Mouse (Mus musculus) midbrain, postnatal 0 days (tissue): Measurements from ENCODE around the gene Spaca9. TPM values are rescaled to one million over a fixed set of nuclear protein-coding genes. Genes with fewer than 3 reads are reported as not detected.

ENCODE experiments used
- ATAC-seq: fragments of 200-750 bp; cut with Nextera tagmentation; 2 replicates; pipeline ENCODE4 v1.8.0; 2017; ENCODE audit warnings: moderate number of reproducible peaks, mild to moderate bottlenecking, moderate TSS enrichment, moderate library complexity; ENCODE audit not compliant: low FRiP score
- DNase-seq: peaks from one replicate; pipeline ENCODE4 v3.0.0-alpha.2; 2015; ENCODE audit warnings: low spot score
- H3K27ac ChIP-seq: fragments of 300-500 bp; sonication (generic); 2 replicates; pipeline ENCODE4 v1.5.1; 2014; ENCODE audit warnings: low read depth, mild to moderate bottlenecking, low read length, mixed read lengths
- H3K27me3 ChIP-seq: fragments of 300-500 bp; sonication (generic); 2 replicates; pipeline ENCODE4 v1.6.1; 2014; ENCODE audit warnings: low read length, control low read depth, mixed read lengths; ENCODE audit not compliant: insufficient read depth
- H3K36me3 ChIP-seq: fragments of 300-500 bp; sonication (generic); 2 replicates; pipeline ENCODE4 v1.6.1; 2014; ENCODE audit warnings: low read length, control low read depth, mixed read lengths; ENCODE audit not compliant: insufficient read depth
- H3K4me1 ChIP-seq: fragments of 300-500 bp; sonication (generic); 2 replicates; pipeline ENCODE4 v1.6.1; 2014; ENCODE audit warnings: mild to moderate bottlenecking, control low read depth, antibody characterized with exemption, low read length, mixed read lengths; ENCODE audit not compliant: insufficient read depth
- H3K4me2 ChIP-seq: fragments of 300-500 bp; sonication (generic); 2 replicates; pipeline ENCODE4 v1.6.1; 2014; ENCODE audit warnings: low read depth, mild to moderate bottlenecking, low read length, mixed read lengths; ENCODE audit not compliant: poor library complexity, severe bottlenecking
- H3K4me3 ChIP-seq: fragments of 300-500 bp; sonication (generic); 2 replicates; pipeline ENCODE4 v1.5.1; 2014; ENCODE audit warnings: low read depth, mild to moderate bottlenecking, low read length, moderate library complexity
- H3K9ac ChIP-seq: fragments of 300-500 bp; sonication (generic); replicated peaks from 2 replicates; pipeline ENCODE4 v1.6.1; 2014; ENCODE audit warnings: mild to moderate bottlenecking, low read length, moderate library complexity, mixed read lengths; ENCODE audit not compliant: poor library complexity, severe bottlenecking
- H3K9me3 ChIP-seq: fragments of 300-500 bp; sonication (generic); 2 replicates; pipeline ENCODE4 v1.6.1; 2016; ENCODE audit warnings: low read length, control low read depth
- CTCF ChIP-seq: IDR thresholded peaks from 2 replicates; pipeline ENCODE4 v1.5.1; 2016; ENCODE audit warnings: antibody characterized with exemption, mild to moderate bottlenecking
- WGBS: fragments of 180-500 bp; shearing (Covaris S2); extraction: QIAGEN DNeasy Blood & Tissue Kit; methylation state at CpG from one replicate; pipeline ENCODE4 v1.1.7; 2014; 5-methylcytosine and 5-hydroxymethylcytosine counted together
- polyA plus RNA-seq: library from polyadenylated mRNA; unstranded; fragments of >200 nt; fragmentation: Nextera tagmentation; extraction: Ambion mirVana; gene quantifications from 2 replicates; pipeline ENCODE4 v1.2.1, GENCODE M21; 2015
- total RNA-seq: library from RNA; depleted of rRNA; stranded (reverse); fragments of >200 nt; gene quantifications from 2 replicates; pipeline ENCODE4 v1.2.3, GENCODE M21; 2014

Spaca9 gene
- total and polyA plus RNA-seq, 2 experiments from 2014 or later = 2.7 TPM; not detected in 1

DNA sequence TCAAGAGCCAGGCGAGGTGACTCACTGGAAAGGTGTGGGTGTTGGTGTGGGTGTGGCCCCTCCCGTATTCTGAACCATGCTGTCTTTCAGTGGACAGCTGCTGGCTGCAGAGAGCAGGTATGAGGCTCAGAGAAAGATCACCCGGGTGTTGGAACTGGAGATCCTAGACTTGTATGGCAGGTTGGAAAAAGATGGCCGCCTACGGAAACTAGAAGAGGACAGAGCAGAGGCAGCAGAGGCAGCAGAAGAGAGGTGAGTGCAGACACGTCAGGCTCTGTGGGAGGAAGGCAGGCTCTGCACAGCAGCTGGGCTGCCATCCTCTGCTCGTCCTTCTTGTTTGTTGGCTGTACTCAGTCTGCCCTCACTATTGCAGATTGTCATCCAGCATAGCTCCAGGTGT lies 13.6 kb downstream of the Spaca9 start:
- Histone ChIP-seq H3K27me3 (no peaks in the 10 kb centered on the region), H3K9me3 (no peaks in the 10 kb centered on the region), H3K27ac (no peak overlapping the region), H3K4me3 (no peak overlapping the region), H3K4me2 (no peak overlapping the region), H3K4me1 (no peaks in the 10 kb centered on the region), H3K9ac (no peak overlapping the region), H3K36me3 (peaks cover 76% of the 10 kb centered on the region)
- WGBS = 91% methylated on average over 7 of the region's 7 CpGs
- ATAC-seq (no peak), DNase-seq (no peak)
- no peak for TF ChIP-seq CTCF

DNA sequence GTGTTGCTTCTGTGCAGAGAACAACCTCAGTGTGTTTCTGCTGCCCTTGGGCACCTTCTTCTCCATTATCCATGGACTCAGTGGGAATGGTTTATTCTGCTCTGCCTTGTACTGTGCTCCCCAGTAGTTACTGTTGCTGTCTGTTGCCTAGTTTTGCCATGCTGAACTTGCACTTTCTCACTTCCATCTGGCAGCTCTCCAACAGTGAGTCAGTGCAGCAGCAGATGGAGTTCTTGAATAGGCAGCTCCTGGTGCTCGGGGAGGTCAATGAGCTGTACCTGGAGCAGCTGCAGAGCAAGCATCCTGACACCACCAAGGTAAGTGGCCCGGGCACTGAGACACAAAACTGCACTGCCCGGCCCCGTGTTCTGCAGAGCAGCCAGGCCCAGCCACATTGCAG lies 17.8 kb downstream of the Spaca9 start:
- H3K27ac ChIP-seq = no peak overlapping the region
- H3K27me3 ChIP-seq = no peaks in the 10 kb centered on the region
- peaks cover 82% of the 10 kb centered on the region for H3K36me3 ChIP-seq
- H3K4me2 ChIP-seq = no peak overlapping the region
- H3K9ac ChIP-seq = no peak overlapping the region
- peak; percentile 47 for DNase-seq
- no peak for TF ChIP-seq CTCF
- 90% methylated on average over 4 of the region's 4 CpGs for WGBS
- no peaks in the 10 kb centered on the region for H3K9me3 ChIP-seq
- no peak overlapping the region for H3K4me3 ChIP-seq
- no peak for ATAC-seq
- H3K4me1 ChIP-seq = no peaks in the 10 kb centered on the region

DNA sequence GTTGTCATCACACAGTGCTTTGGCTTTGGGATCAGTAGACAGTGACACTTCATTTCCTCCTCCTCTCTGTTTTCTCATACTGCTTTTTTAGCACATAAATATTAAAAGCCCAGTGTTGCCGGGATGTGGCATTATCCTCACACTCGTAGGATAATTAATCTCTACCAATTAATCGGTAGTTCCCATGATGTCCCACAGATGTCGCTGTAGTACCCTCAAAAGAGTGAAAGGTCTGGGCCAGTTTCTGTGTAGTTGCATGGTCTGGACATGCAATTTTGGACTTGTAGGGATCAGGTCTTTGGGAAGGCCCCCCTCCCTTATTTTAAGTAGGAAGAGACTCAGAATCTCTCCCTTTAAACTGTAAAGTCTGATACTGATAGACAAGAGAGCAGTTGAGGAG lies 18.8 kb downstream of the Spaca9 start:
- peaks cover 82% of the 10 kb centered on the region for H3K36me3 ChIP-seq
- 21% methylated on average over 4 of the region's 4 CpGs for WGBS
- H3K4me3 ChIP-seq = no peak overlapping the region
- no peak overlapping the region for H3K9ac ChIP-seq
- H3K4me1 ChIP-seq = no peaks in the 10 kb centered on the region
- DNase-seq (peak; percentile 60), ATAC-seq (no peak)
- no peak overlapping the region for H3K4me2 ChIP-seq
- no peaks in the 10 kb centered on the region for H3K27me3 ChIP-seq
- no peaks in the 10 kb centered on the region for H3K9me3 ChIP-seq
- H3K27ac ChIP-seq = no peak overlapping the region
- peak; percentile 77 for TF ChIP-seq CTCF

DNA sequence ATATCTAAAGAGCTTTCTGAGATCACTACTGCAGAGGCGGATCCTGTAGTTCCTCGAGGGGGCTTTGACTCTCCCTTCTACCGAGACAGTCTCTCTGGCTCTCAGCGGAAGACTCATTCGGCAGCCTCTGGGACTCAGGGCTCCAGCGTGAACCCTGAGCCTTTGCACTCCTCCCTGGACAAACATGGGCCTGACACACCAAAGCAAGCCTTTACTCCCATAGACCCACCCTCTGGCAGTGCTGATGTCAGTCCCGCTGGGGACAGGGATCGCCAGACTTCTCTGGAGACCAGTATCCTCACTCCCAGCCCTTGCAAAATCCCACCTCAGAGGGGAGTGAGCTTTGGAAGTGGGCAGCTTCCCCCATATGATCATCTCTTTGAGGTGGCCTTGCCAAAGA lies 23.5 kb downstream of the Spaca9 start:
- Histone ChIP-seq H3K4me1 (no peaks in the 10 kb centered on the region), H3K4me2 (no peak overlapping the region), H3K27ac (no peak overlapping the region), H3K9ac (no peak overlapping the region), H3K9me3 (no peaks in the 10 kb centered on the region), H3K36me3 (peaks cover 69% of the 10 kb centered on the region), H3K27me3 (no peaks in the 10 kb centered on the region), H3K4me3 (no peak overlapping the region)
- 93% methylated on average over 8 of the region's 8 CpGs for WGBS
- DNase-seq (no peak), ATAC-seq (no peak)
- TF ChIP-seq CTCF = no peak

DNA sequence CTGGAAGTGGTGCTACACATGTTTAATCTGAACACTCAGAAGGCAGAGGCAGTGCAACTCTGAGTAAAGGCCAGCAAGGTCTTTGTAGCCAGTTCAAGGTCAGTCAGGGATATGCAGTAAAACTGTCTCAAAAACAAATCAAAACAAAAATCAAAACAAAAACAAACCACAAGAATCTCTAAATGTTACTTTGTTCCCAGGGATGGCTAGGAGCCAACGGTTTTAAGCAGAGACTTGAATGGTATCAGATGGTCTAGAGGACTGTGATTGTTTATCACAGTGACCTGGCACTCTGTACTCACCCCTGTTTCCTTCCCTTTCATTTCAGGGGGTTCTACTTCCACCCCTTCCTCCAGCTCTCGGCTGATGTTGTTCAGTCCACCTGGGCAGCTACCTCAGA lies 28.1 kb downstream of the Spaca9 start:
- WGBS = 90% methylated on average over 2 of the region's 2 CpGs
- DNase-seq (no peak), ATAC-seq (no peak)
- Histone ChIP-seq H3K4me1 (no peaks in the 10 kb centered on the region), H3K36me3 (peaks cover 62% of the 10 kb centered on the region), H3K4me3 (no peak overlapping the region), H3K27me3 (no peaks in the 10 kb centered on the region), H3K27ac (no peak overlapping the region), H3K9me3 (no peaks in the 10 kb centered on the region), H3K4me2 (no peak overlapping the region), H3K9ac (no peak overlapping the region)
- TF ChIP-seq CTCF = no peak

DNA sequence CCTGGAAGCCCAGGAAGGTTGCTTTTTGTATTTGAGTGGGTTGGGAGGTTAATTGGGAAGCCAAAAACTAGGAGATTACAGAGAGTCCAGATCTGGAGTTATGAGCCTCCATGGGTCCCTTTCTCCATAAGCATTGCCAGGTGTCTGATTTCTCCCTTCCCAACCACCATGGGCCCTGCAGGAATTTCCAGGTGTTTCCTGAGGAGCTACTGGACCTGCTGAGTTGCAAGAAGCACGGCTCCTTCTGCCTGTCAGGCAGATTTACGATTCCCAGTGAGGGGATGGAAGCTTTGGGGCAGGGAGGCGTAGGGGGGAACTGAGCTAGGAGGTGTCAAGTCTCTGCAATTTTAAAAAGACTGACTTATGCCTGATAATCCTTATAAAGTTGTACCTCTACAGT lies 33.7 kb downstream of the Spaca9 start:
- ATAC-seq = no peak
- peaks cover 62% of the 10 kb centered on the region for H3K36me3 ChIP-seq

More for the DNA sequence above, 33.7 kb downstream of the Spaca9 start:
- no peaks in the 10 kb centered on the region for H3K27me3 ChIP-seq
- no peak for DNase-seq
- no peak overlapping the region for H3K4me3 ChIP-seq
- H3K27ac ChIP-seq = no peak overlapping the region
- no peak overlapping the region for H3K9ac ChIP-seq
- no peaks in the 10 kb centered on the region for H3K4me1 ChIP-seq
- no peak overlapping the region for H3K4me2 ChIP-seq
- TF ChIP-seq CTCF = no peak
- no peaks in the 10 kb centered on the region for H3K9me3 ChIP-seq
- 90% methylated on average over 3 of the region's 3 CpGs for WGBS
